Mouse (Mus musculus) c-Kit-positive CD71-positive TER-119-negative erythroid progenitor cells, embryonic 14.5 days (primary cell): ENCODE results near the gene Dhx38.

Experiments
- DNase-seq: peaks from one replicate; pipeline ENCODE4 v3.0.0-alpha.2; 2013; ENCODE audit warnings: low read depth

Dhx38 gene

GRCm38 (mm10) chr8:109565498-109566333, at the start of gene Dhx38, which contains the start of gene Txnl4b:
Dhx38 (minus strand) TSS chr8:109565861.
Txnl4b (plus strand) TSS chr8:109565892.
- peak; percentile 99 for DNase-seq

- DNase-seq = peak; percentile 51
Observed at GRCm38 (mm10) chr8:109614243-109615210, 48.9 kb upstream of the Dhx38 start, which contains the start of gene Pkd1l3. Pkd1l3 (plus strand) TSS chr8:109614517.

- DNase-seq = peak; percentile 34
Observed at GRCm38 (mm10) chr8:109609153-109609502, 43.5 kb upstream of the Dhx38 start.

GRCm38 (mm10) chr8:109608271-109609152, 42.9 kb upstream of the Dhx38 start, which contains the start of gene Dhodh:
Dhodh (minus strand) TSS chr8:109608673.
- peak; percentile 93 for DNase-seq

- no peak for DNase-seq
Observed at GRCm38 (mm10) chr8:109607650-109608049, 42.0 kb upstream of the Dhx38 start.

GRCm38 (mm10) chr8:109606725-109607124, 41.1 kb upstream of the Dhx38 start:
- DNase-seq = no peak

GRCm38 (mm10) chr8:109595854-109596253, 30.2 kb upstream of the Dhx38 start:
- DNase-seq = peak; percentile 50

- DNase-seq = peak; percentile 44
Observed at GRCm38 (mm10) chr8:109593117-109593788, 27.6 kb upstream of the Dhx38 start.

- no peak for DNase-seq
Observed at GRCm38 (mm10) chr8:109592164-109592563, 26.5 kb upstream of the Dhx38 start.

GRCm38 (mm10) chr8:109591367-109591766, 25.7 kb upstream of the Dhx38 start:
- no peak for DNase-seq

GRCm38 (mm10) chr8:109590901-109591300, 25.2 kb upstream of the Dhx38 start:
- no peak for DNase-seq

GRCm38 (mm10) chr8:109586972-109587504, 21.4 kb upstream of the Dhx38 start:
- no peak for DNase-seq

- DNase-seq = no peak
Observed at GRCm38 (mm10) chr8:109585652-109586051, 20.0 kb upstream of the Dhx38 start.

GRCm38 (mm10) chr8:109584830-109585229, 19.2 kb upstream of the Dhx38 start:
- no peak for DNase-seq

- DNase-seq = no peak
Observed at GRCm38 (mm10) chr8:109584293-109584692, 18.6 kb upstream of the Dhx38 start.

- no peak for DNase-seq
Observed at GRCm38 (mm10) chr8:109578900-109579301, 13.2 kb upstream of the Dhx38 start, which contains the start of gene Hp. Hp (minus strand) TSS chr8:109579172.

GRCm38 (mm10) chr8:109576311-109576710, 10.7 kb upstream of the Dhx38 start:
- DNase-seq = no peak

GRCm38 (mm10) chr8:109571139-109571538, 5.5 kb upstream of the Dhx38 start:
- DNase-seq = no peak

GRCm38 (mm10) chr8:109564766-109565165, 895 bp downstream of the Dhx38 start:
- peak; percentile 15 for DNase-seq

- DNase-seq = no peak
Observed at GRCm38 (mm10) chr8:109563881-109564280, 1.8 kb downstream of the Dhx38 start.

GRCm38 (mm10) chr8:109551663-109552062, 14.0 kb downstream of the Dhx38 start:
- peak; percentile 16 for DNase-seq
